Mouse (Mus musculus): ENCODE results near the gene Maco1. TPM values are rescaled to one million over a fixed set of nuclear protein-coding genes. Genes with fewer than 3 reads are reported as not detected.

The Maco1 gene
- polyA plus RNA-seq, 1 experiment, result 30.8 TPM

GRCm38 (mm10) chr4:134871950-134872349 is 18.8 kb upstream of the Maco1 start:
- no peak overlapping the region for H3K27ac ChIP-seq (ENCODE audit: insufficient read depth, low read depth, low read length)
- peaks cover 7% of the 10 kb centered on the region for H3K4me1 ChIP-seq (ENCODE audit: control insufficient read depth, insufficient read depth, low read length)
- no peak for TF ChIP-seq POLR2A (IDR thresholded peaks at IDR 0.05; ENCODE audit: borderline replicate concordance, low read depth, low read length)
- no peak for TF ChIP-seq CTCF (IDR thresholded peaks at IDR 0.05; ENCODE audit: low read depth, low read length)
- H3K4me3 ChIP-seq (ENCODE audit: insufficient read depth, low read length), result no peak overlapping the region

- Histone ChIP-seq H3K4me1 (ENCODE audit: control insufficient read depth, insufficient read depth, low read length) (peaks cover 7% of the 10 kb centered on the region), H3K4me3 (ENCODE audit: insufficient read depth, low read length) (no peak overlapping the region), H3K27ac (ENCODE audit: insufficient read depth, low read depth, low read length) (no peak overlapping the region)
- TF ChIP-seq POLR2A (IDR thresholded peaks at IDR 0.05; ENCODE audit: borderline replicate concordance, low read depth, low read length) (no peak), CTCF (IDR thresholded peaks at IDR 0.05; ENCODE audit: low read depth, low read length) (no peak)
Observed at GRCm38 (mm10) chr4:134871477-134871876, 18.3 kb upstream of the Maco1 start.

GRCm38 (mm10) chr4:134869815-134870375 is 16.8 kb upstream of the Maco1 start:
- H3K4me3 ChIP-seq (ENCODE audit: insufficient read depth, low read length), result no peak overlapping the region

GRCm38 (mm10) chr4:134869068-134869730 is 16.1 kb upstream of the Maco1 start:
- H3K4me1 ChIP-seq (ENCODE audit: control insufficient read depth, insufficient read depth, low read length), result peaks cover 7% of the 10 kb centered on the region
- no peak overlapping the region for H3K4me3 ChIP-seq (ENCODE audit: insufficient read depth, low read length)
- no peak for TF ChIP-seq POLR2A (IDR thresholded peaks at IDR 0.05; ENCODE audit: borderline replicate concordance, low read depth, low read length)
- no peak for TF ChIP-seq CTCF (IDR thresholded peaks at IDR 0.05; ENCODE audit: low read depth, low read length)
- no peak overlapping the region for H3K27ac ChIP-seq (ENCODE audit: insufficient read depth, low read depth, low read length)

More at GRCm38 (mm10) chr4:134869815-134870375, 16.8 kb upstream of the Maco1 start:
- TF ChIP-seq POLR2A (IDR thresholded peaks at IDR 0.05; ENCODE audit: borderline replicate concordance, low read depth, low read length), result no peak
- no peak for TF ChIP-seq CTCF (IDR thresholded peaks at IDR 0.05; ENCODE audit: low read depth, low read length)
- no peak overlapping the region for H3K27ac ChIP-seq (ENCODE audit: insufficient read depth, low read depth, low read length)
- H3K4me1 ChIP-seq (ENCODE audit: control insufficient read depth, insufficient read depth, low read length), result peaks cover 7% of the 10 kb centered on the region

- TF ChIP-seq POLR2A (IDR thresholded peaks at IDR 0.05; ENCODE audit: borderline replicate concordance, low read depth, low read length), result no peak
- no peak for TF ChIP-seq CTCF (IDR thresholded peaks at IDR 0.05; ENCODE audit: low read depth, low read length)
- Histone ChIP-seq H3K4me3 (ENCODE audit: insufficient read depth, low read length) (no peak overlapping the region), H3K4me1 (ENCODE audit: control insufficient read depth, insufficient read depth, low read length) (peaks cover 7% of the 10 kb centered on the region), H3K27ac (ENCODE audit: insufficient read depth, low read depth, low read length) (no peak overlapping the region)
Observed at GRCm38 (mm10) chr4:134868490-134868889, 15.3 kb upstream of the Maco1 start.

GRCm38 (mm10) chr4:134868065-134868464 is 14.9 kb upstream of the Maco1 start:
- H3K27ac ChIP-seq (ENCODE audit: insufficient read depth, low read depth, low read length), result no peak overlapping the region
- H3K4me1 ChIP-seq (ENCODE audit: control insufficient read depth, insufficient read depth, low read length), result peaks cover 7% of the 10 kb centered on the region
- H3K4me3 ChIP-seq (ENCODE audit: insufficient read depth, low read length), result no peak overlapping the region
- TF ChIP-seq CTCF (IDR thresholded peaks at IDR 0.05; ENCODE audit: low read depth, low read length), result no peak
- no peak for TF ChIP-seq POLR2A (IDR thresholded peaks at IDR 0.05; ENCODE audit: borderline replicate concordance, low read depth, low read length)

GRCm38 (mm10) chr4:134867661-134868060 is 14.5 kb upstream of the Maco1 start:
- no peak for TF ChIP-seq POLR2A (IDR thresholded peaks at IDR 0.05; ENCODE audit: borderline replicate concordance, low read depth, low read length)
- TF ChIP-seq CTCF (IDR thresholded peaks at IDR 0.05; ENCODE audit: low read depth, low read length), result no peak
- Histone ChIP-seq H3K27ac (ENCODE audit: insufficient read depth, low read depth, low read length) (no peak overlapping the region), H3K4me3 (ENCODE audit: insufficient read depth, low read length) (no peak overlapping the region), H3K4me1 (ENCODE audit: control insufficient read depth, insufficient read depth, low read length) (peaks cover 7% of the 10 kb centered on the region)

- H3K4me1 ChIP-seq (ENCODE audit: control insufficient read depth, insufficient read depth, low read length), result peaks cover 7% of the 10 kb centered on the region
- no peak overlapping the region for H3K4me3 ChIP-seq (ENCODE audit: insufficient read depth, low read length)
- H3K27ac ChIP-seq (ENCODE audit: insufficient read depth, low read depth, low read length), result no peak overlapping the region
- no peak for TF ChIP-seq POLR2A (IDR thresholded peaks at IDR 0.05; ENCODE audit: borderline replicate concordance, low read depth, low read length)
- no peak for TF ChIP-seq CTCF (IDR thresholded peaks at IDR 0.05; ENCODE audit: low read depth, low read length)
Observed at GRCm38 (mm10) chr4:134867213-134867612, 14.1 kb upstream of the Maco1 start.

GRCm38 (mm10) chr4:134865789-134866188 is 12.6 kb upstream of the Maco1 start:
- Histone ChIP-seq H3K4me1 (ENCODE audit: control insufficient read depth, insufficient read depth, low read length) (0 out of 2 replicates have a peak, but pooled peaks cover 2% of the 10 kb centered on the region), H3K27ac (ENCODE audit: insufficient read depth, low read depth, low read length) (no peak overlapping the region), H3K4me3 (ENCODE audit: insufficient read depth, low read length) (no peak overlapping the region)
- TF ChIP-seq CTCF (IDR thresholded peaks at IDR 0.05; ENCODE audit: low read depth, low read length) (no peak), POLR2A (IDR thresholded peaks at IDR 0.05; ENCODE audit: borderline replicate concordance, low read depth, low read length) (no peak)

- TF ChIP-seq CTCF (IDR thresholded peaks at IDR 0.05; ENCODE audit: low read depth, low read length), result no peak
- TF ChIP-seq POLR2A (IDR thresholded peaks at IDR 0.05; ENCODE audit: borderline replicate concordance, low read depth, low read length), result no peak
- Histone ChIP-seq H3K27ac (ENCODE audit: insufficient read depth, low read depth, low read length) (no peak overlapping the region), H3K4me3 (ENCODE audit: insufficient read depth, low read length) (no peak overlapping the region), H3K4me1 (ENCODE audit: control insufficient read depth, insufficient read depth, low read length) (no peaks in the 10 kb centered on the region)
Observed at GRCm38 (mm10) chr4:134865340-134865739, 12.2 kb upstream of the Maco1 start.

All from bone marrow macrophage, adult 2 months (primary cell).